Mouse (Mus musculus): Measurements from ENCODE around the gene Micall1.
A peak's percentile ranks its signal among the peaks of the same experiment; 100 is the strongest.

The Micall1 gene

GRCm38 (mm10) chr15:79133191-79133661 is 24.5 kb downstream of the Micall1 start:
- peak; percentile 51 for DNase-seq

DNA sequence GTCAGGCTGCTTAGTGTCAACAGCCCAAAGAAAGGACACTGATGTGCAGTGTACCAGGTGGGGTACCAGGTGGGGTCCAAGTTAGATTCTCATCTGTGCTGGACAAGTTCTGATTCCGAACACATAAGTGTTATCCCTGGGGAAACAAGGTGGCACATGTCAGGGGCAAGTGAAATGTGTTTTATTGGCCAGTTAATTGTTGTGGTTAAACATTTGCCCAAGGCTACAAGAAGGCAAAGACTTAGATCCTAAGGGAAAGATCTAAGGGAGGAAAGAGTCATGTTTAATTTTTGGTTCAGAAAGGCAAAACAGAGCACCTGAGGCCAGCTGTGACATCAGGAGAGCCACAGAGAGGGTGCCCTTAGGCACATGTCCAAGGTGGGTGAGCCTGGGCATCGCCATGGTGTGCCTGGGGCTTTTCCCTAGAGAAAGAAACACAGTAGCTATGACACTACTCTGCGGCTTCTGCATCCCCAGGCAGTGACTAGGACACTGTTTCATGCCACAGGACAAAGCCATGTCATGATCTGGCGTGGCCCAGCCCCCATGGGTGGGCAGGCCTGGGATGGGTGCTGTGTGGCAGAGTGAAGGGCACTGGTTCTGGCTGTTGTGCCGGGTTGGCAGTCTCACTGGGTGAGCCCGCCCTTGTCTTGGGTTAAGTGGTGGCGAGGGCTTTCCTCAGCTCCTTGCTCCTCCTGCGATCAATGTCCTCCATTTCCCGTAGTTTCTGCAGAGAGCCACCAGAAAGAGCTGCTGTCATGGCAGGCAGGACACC is 26.0 kb downstream of the Micall1 start:
- DNase-seq: peak; percentile 41

DNA sequence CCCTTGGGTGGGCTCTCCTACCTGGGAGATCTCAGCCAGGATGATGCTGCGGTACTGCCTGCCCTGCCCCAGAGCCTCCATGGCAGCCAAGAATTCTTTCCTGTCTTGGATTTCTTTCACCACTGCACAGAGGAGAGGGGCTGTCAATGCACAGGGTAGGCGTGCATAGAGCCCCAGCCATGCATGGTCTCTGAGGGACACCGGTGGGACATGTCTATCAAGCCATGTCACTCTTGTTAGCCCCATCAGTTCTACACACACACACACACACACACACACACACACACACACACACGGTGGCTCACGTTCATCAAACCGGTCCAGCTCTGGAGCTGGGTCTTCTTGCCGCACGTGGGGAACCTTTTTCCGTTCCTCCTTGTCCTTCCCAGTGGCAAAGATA is 26.6 kb downstream of the Micall1 start:
- peak; percentile 15 for DNase-seq

DNA sequence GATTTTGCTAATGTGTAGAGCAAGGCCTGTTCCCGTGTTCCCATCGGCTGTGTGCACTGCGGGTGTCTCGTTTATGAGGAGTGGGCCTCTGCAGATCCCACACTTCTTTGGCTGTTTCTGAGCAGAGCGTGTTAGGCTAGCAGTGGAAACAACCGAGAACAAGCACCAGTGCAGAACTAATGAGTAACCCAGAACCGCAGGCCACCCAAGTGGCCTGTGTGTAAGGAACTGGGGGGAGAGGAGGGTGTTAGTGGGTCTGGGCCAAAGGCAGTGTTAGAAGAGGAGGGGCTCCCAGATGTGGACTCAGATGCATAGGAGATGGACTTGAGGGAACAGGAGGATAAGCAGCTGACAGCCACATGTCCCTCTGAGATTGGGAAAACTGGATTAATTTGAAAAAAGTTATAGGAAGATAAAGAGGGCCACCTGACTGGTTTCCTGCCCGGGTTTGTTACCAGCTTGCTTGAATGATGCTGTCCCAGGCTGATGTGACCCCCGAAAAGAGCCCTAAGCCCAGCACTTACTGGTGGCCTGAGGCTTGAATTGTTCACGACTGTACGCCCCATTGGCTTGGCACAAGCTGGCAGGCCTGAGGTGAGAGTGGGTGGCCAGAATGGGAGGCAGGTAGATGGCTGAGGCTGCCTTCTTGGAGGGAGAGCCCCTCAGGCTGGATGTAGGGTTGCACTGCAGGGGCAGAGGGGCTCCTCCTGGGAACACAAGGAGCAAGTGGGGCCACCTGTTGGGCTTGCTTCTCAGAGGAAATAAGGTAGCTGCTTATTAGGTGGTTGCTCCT is 27.3 kb downstream of the Micall1 start:
- DNase-seq: peak; percentile 60

- no peak for DNase-seq
These were observed 30.9 kb downstream of the Micall1 start for GRCm38 (mm10) chr15:79139640-79140039.

GRCm38 (mm10) chr15:79140866-79141565 is 32.3 kb downstream of the Micall1 start, which contains the start of the genes Polr2f and 1700088E04Rik:
TSS of gene Polr2f (plus strand) at chr15:79141009.
TSS of gene 1700088E04Rik (minus strand) at chr15:79141253.
- DNase-seq: peak; percentile 95

GRCm38 (mm10) chr15:79141566-79141917 is 32.8 kb downstream of the Micall1 start:
- no peak for DNase-seq

- no peak for DNase-seq
These were observed 34.6 kb downstream of the Micall1 start for GRCm38 (mm10) chr15:79143316-79143715.

GRCm38 (mm10) chr15:79144021-79144420 is 35.3 kb downstream of the Micall1 start:
- DNase-seq: no peak

DNA sequence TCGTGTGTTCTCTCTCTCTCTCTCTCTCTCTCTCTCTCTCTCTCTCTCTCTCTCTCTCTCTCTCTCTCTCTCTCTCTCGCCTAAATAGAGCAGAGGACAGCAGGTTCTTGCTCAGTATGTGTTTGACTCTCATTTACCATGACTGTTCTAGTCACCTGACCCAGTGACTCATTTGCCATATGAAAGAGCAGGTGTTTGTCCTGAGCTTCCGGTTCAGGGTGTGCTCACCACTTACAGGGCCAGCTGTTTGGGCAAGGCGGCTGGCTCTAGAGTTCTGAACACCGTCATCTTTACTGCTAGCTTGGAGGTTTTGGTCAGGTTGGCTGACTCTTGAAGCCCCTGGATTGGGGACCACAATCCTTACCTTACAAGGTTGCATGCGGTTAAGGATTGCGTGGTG is 36.8 kb downstream of the Micall1 start:
- DNase-seq: no peak

DNA sequence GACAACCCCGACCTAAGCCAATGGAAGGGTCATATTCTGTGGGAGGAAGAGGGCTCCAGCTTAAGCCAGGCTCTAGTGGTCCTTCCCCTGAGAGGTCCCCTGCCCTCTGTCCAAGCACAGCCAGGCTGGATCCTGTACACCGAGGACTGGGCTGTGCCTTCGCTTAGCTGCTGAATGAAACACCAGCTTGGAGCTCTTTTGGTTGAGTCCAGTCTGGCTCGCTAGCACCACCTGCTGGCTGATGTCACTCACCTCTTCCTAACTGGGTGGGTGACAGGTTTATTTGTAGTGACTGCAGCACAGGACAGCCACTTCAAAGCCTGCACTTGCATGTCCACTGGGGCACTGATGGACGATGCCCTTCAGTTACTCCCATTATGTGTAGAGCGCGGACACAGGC is 39.8 kb downstream of the Micall1 start:
- DNase-seq: peak; percentile 85

- DNase-seq: no peak
These were observed 43.2 kb downstream of the Micall1 start for GRCm38 (mm10) chr15:79151881-79152280.

GRCm38 (mm10) chr15:79152709-79153108 is 44.0 kb downstream of the Micall1 start:
- no peak for DNase-seq

DNA sequence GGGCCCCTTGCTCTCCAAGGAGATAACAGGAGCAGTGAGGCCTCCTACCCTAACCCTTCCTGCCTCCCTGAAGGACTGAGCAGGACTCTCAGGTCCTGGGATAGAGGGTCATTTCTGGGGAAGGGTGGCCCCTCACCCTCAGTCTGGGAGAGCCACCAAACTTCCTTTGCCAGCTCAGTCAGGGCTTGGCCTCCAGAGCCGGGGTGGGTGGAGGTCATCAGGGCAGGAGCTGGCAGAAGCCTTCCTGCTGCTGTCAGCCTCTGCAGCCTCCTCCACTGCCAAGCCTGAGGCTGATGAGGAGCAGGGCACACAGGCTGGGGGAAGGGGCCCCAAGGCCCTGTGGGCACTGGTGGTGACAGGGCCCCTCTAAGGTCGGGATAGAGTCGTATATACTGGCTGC is 46.9 kb downstream of the Micall1 start:
- DNase-seq: no peak

DNA sequence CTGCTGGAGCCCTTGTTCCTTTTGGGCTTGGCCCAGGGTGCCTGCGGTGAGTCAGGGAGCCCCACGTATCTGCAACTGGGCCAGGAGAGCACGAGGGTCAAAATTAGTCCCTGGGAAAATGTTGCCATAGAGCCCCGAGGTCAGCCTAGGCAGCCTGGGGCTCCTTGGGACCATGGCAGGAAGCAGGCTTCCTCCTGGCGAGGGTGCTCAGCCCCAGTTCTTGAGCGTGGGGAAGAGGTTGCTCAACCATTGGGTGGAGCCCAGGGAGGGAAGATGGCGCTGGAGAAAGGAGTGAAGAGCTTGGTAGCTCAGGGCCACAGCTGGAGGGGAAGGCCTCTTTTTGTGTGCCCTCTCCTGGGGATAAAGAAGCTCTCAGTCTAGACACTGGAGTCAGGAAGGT is 53.6 kb downstream of the Micall1 start:
- DNase-seq: no peak

DNA sequence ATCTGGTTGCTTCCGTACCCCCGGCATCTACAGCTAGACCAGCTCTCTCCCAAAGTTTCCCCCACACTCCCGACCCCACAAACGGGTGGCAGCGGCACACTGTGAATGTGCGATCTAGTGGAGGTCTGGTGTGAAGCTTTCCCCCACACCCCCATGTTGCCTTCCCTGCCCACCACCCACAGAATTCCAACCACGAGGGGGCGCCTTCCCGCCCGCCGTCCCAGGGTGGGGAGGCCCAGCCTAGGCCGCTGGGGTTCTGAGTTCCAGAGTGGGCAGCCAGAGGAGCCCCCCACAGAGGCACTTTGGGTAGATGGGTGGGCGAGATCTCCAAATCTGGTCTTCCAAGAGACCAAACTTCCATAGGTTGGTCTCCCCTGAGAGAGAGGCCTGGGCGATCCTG is 54.1 kb downstream of the Micall1 start:
- no peak for DNase-seq

- DNase-seq: no peak
These were observed 55.6 kb downstream of the Micall1 start for GRCm38 (mm10) chr15:79164251-79164650.

DNA sequence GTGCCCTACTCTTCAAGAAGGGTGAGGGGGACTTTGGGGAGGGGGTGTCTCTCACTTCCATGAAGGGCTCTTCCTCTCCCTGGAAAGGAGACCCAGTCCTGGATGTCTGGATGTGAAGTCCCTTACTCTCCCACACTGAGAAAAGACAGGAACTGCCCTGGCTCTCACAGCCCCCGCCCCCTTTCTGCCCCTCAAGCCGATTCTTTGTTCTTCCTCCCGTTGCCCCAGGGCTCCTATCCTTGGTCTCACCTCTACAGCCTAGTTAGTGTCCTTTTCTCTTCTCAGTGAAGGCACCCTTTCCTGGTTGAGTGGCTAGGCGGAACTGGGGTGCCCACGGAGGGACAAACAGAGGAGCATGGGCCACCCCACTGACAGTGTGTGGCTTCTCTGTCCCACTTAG is 56.4 kb downstream of the Micall1 start, which contains the start of gene Sox10:
Gene Sox10 (minus strand): TSS at position 101 of the 400 bp plus-strand sequence.
- DNase-seq: no peak

GRCm38 (mm10) chr15:79166712-79167111 is 58.0 kb downstream of the Micall1 start:
- no peak for DNase-seq

DNA sequence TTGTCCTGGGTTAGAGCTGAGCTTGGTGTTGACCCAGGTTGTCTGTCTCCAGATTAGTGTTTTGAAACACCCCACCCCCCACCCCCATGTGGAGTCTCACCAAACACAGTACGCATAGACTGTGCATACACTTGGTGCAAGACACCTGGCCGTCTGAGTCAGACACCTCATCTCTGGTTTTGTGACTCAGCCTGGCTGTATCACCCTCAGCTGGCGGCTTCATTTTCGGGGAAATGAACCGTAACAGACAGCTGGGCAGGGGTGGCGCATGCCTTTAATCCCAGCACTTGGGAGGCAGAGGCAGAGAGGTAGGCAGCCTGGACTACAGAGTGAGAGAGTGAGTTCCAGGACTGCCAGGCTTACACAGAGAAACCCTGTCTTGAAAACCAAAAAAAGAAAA is 68.2 kb downstream of the Micall1 start:
- no peak for DNase-seq

GRCm38 (mm10) chr15:79185213-79185612 is 76.5 kb downstream of the Micall1 start:
- no peak for DNase-seq

Measured in kidney, adult 18-20 months (tissue).